Mouse (Mus musculus) liver, adult 2 months (tissue): ENCODE data around the gene Rnd1.

Experiments used
- CTCF ChIP-seq: fragments of 200-500 bp; IDR thresholded peaks from 2 replicates; pipeline ENCODE4 v1.5.1; 2011; ENCODE audit warnings: low read depth, low read length, control low read depth
- POLR2A ChIP-seq: fragments of 200-500 bp; IDR thresholded peaks from 2 replicates; pipeline ENCODE4 v1.6.1; 2011; ENCODE audit warnings: low read length, control low read depth; ENCODE audit not compliant: insufficient read depth; ENCODE audit errors: extremely low read depth

GRCm38 (mm10) chr15:98722191-98722590 is 44.9 kb upstream of the Rnd1 start:
- no peak for TF ChIP-seq CTCF
- no peak for TF ChIP-seq POLR2A
